Comparison of ENCODE assay signal across 23 mouse cellular contexts in the genomic region with DNA sequence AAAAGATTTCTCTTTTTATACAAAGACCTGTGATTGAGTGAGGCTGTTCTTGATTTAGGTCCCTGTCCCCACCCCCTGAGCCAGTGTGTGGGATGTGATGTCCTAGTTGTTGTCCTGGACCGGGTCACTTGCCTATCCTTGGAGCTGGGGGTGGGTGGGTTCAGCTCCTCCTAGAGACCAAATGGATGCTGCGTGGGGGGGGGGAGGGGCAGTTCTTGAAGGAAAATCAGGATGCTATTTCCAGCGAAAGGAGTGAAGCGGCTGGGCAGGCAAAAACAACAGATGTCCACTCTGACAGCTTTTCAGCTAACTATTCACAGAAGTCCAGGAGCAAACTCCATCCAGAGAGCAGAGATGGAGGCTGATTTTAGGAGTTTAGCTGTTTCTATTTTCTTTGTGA.
DNase-seq lines count a peak whose midpoint lies in the region; ATAC-seq lines count a peak whose summit lies in the region.
"Had no signal": no experiment of that assay in that cellular context is flagged by ENCODE, and none has a peak within 500 bp of the region (broad histone marks: within the 10 kb centered on the region; RNA-seq: fewer than 3 reads in every experiment).

No protein-coding gene starts in this region.

- no peak overlapping the region for H3K4me2 ChIP-seq in kidney, embryonic 16.5 days (replicated peaks; ENCODE audit: low read depth, low read length)
- H3K4me2 ChIP-seq in hindbrain, embryonic 11.5 days (replicated peaks; ENCODE audit: low read depth, low read length) = no peak overlapping the region
- H3K4me2 ChIP-seq: heart, embryonic 15.5 days; kidney, embryonic 15.5 days; midbrain, embryonic 15.5 days; neural tube, embryonic 12.5 days had no signal

- H3K27ac ChIP-seq in kidney, embryonic 16.5 days (ENCODE audit: low read length) = no peak overlapping the region
- H3K27ac ChIP-seq in hindbrain, embryonic 11.5 days (ENCODE audit: low read depth, low read length) = no peak overlapping the region
- H3K27ac ChIP-seq: heart, embryonic 15.5 days; kidney, embryonic 15.5 days; macrophage; midbrain, embryonic 15.5 days; neural tube, embryonic 12.5 days had no signal

- ATAC-seq in frontal cortex, adult (ENCODE audit: low TSS enrichment) = peak; percentile 81
- ATAC-seq in kidney, embryonic 16.5 days (ENCODE audit: low FRiP score, low TSS enrichment) = no peak
- ATAC-seq in hindbrain, embryonic 11.5 days (ENCODE audit: low FRiP score) = no peak
- ATAC-seq: CD4-positive, CD25-positive, alpha-beta regulatory T cell, adult 4 months; forebrain, embryonic 14.5 days; hindbrain, embryonic 16.5 days; intestine, embryonic 16.5 days; midbrain, embryonic 15.5 days had no signal

- 26% methylated on average over 4 of the region's 4 CpGs for WGBS in kidney, embryonic 16.5 days
- 58% methylated on average over 4 of the region's 4 CpGs for WGBS in hindbrain, embryonic 11.5 days

- H3K27me3 ChIP-seq in kidney, embryonic 16.5 days (ENCODE audit: insufficient read depth, low read length) = no peaks in the 10 kb centered on the region
- no peaks in the 10 kb centered on the region for H3K27me3 ChIP-seq in hindbrain, embryonic 11.5 days (ENCODE audit: control insufficient read depth, insufficient read depth, low read length)
- H3K27me3 ChIP-seq: heart, embryonic 15.5 days; kidney, embryonic 15.5 days; midbrain, embryonic 15.5 days; neural tube, embryonic 12.5 days had no signal

- no peaks in the 10 kb centered on the region for H3K9me3 ChIP-seq in kidney, embryonic 16.5 days (ENCODE audit: low read length)
- H3K9me3 ChIP-seq in hindbrain, embryonic 11.5 days (ENCODE audit: control insufficient read depth, low read length) = no peaks in the 10 kb centered on the region
- H3K9me3 ChIP-seq: heart, embryonic 15.5 days; kidney, embryonic 15.5 days; midbrain, embryonic 15.5 days; neural tube, embryonic 12.5 days had no signal

- H3K9ac ChIP-seq in kidney, embryonic 16.5 days (replicated peaks; ENCODE audit: low read length) = no peak overlapping the region
- no peak overlapping the region for H3K9ac ChIP-seq in hindbrain, embryonic 11.5 days (ENCODE audit: low read depth, low read length)
- H3K9ac ChIP-seq: heart, embryonic 15.5 days; kidney, embryonic 15.5 days; midbrain, embryonic 15.5 days; neural tube, embryonic 12.5 days had no signal

- no peaks in the 10 kb centered on the region for H3K4me1 ChIP-seq in kidney, embryonic 16.5 days (ENCODE audit: insufficient read depth, low read length)
- H3K4me1 ChIP-seq in hindbrain, embryonic 11.5 days (replicated peaks; ENCODE audit: control insufficient read depth, insufficient read depth, low read length) = no peaks in the 10 kb centered on the region
- H3K4me1 ChIP-seq: heart, embryonic 15.5 days; kidney, embryonic 15.5 days had no signal

- H3K4me3 ChIP-seq in kidney, embryonic 16.5 days (ENCODE audit: low read length) = no peak overlapping the region
- H3K4me3 ChIP-seq in hindbrain, embryonic 11.5 days (ENCODE audit: low read depth, low read length) = no peak overlapping the region
- H3K4me3 ChIP-seq: heart, embryonic 15.5 days; kidney, embryonic 15.5 days; midbrain, embryonic 15.5 days; neural tube, embryonic 12.5 days had no signal

- no peak for DNase-seq in frontal cortex, postnatal 25 days (ENCODE audit: low spot score in 2 of 2)
- DNase-seq in left cerebral cortex, adult 9 months (ENCODE audit: low spot score in 2 of 2) = peak; percentile 43 to 67
- peak; percentile 51 to 59 for DNase-seq in right cerebral cortex, adult 2 months (ENCODE audit: low spot score in 2 of 2)
- DNase-seq in telencephalon, adult 2 months (ENCODE audit: low read depth, low spot score) = peak; percentile 80
- DNase-seq in kidney, adult 18-20 months = no peak
- no peak for DNase-seq in hindbrain, embryonic 11.5 days (ENCODE audit: low spot score)
- DNase-seq: adrenal gland, postnatal 36 days; cerebellum, adult 11-12 months; cerebellum, postnatal 14 days; heart, postnatal 36 days; spleen, adult 18-20 months; thymus, postnatal 25 days had no signal

- no peaks in the 10 kb centered on the region for H3K36me3 ChIP-seq in kidney, embryonic 16.5 days (ENCODE audit: insufficient read depth, low read length)
- no peaks in the 10 kb centered on the region for H3K36me3 ChIP-seq in hindbrain, embryonic 11.5 days (ENCODE audit: control insufficient read depth, insufficient read depth, low read length)
- H3K36me3 ChIP-seq: heart, embryonic 15.5 days; kidney, embryonic 15.5 days; midbrain, embryonic 15.5 days; neural tube, embryonic 12.5 days had no signal

Comparison
In these comparisons a context has a peak if more than half of its experiments do, and no peak if none do; other contexts are left out.
1. DNase-seq: peak in left cerebral cortex, adult 9 months (2 of 2), right cerebral cortex, adult 2 months (2 of 2) and telencephalon, adult 2 months (single experiment); none in frontal cortex, postnatal 25 days (0 of 2), kidney, adult 18-20 months (single experiment) and hindbrain, embryonic 11.5 days (single experiment).